Mouse (Mus musculus): Measurements from ENCODE around the gene Rpl12.
"Not testable (repeated sequence)": the region's sequence is repeated elsewhere in the genome, so short reads cannot be mapped to it uniquely, and the experiment has no call there.

Rpl12 gene

DNA sequence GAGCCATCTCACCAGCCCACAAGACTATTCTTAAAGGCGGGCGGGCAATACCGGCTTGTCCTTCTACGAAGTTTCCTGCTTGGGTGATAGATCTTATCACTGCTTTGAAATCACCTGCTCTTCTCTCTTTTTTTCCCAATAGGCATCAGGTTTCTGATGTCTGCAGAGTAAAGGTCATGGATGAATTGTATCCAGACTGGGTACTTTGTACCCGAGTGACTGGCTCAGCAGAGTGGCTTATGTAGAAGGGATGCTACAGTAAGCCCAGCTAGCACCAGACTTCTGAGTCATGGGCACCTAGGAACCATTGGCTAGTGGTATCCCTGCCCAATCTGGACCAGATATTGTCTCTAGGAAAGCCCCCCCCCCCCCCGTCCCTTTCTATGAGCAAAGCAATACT is 22.3 kb downstream of the Rpl12 start:
- no peak for DNase-seq

DNA sequence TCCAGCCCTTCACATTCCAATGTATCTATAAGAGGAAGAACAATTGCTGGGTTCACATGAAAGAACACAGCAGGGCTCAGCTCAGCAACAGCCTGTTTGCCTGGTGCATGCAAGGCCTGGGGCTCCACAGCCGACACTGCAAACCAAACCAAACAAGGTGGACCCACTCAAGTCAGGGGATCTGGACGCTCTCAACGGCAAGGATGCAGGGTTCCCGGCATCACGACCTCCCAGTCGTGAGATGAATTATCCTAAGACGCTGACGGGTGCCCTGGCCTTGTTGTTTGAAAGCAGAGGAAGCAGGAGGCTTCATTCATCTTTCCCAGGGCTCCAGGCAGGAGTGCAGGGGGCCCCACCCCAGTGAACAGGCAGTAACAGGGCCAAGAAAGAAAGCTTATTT is 24.5 kb downstream of the Rpl12 start:
- no peak for DNase-seq

DNA sequence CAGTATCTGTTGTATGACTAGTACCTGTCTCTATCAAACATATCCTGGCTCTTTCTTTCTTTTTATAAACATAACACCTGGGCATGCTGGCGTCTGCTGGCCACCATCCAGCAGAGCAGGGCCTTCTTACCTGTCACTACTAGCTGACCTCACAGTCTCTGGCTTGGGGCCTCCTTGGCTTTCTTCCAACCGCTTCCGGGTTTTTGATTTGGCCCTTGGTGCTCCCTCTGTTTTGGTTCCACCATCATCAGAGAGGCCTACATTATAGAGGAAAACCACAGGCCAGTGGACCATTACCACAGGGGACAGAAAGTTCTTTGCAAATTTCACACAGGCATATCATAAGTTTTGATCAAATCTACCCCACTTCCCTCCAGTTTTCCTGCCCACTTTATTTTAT is 28.0 kb downstream of the Rpl12 start:
- DNase-seq, result no peak

DNA sequence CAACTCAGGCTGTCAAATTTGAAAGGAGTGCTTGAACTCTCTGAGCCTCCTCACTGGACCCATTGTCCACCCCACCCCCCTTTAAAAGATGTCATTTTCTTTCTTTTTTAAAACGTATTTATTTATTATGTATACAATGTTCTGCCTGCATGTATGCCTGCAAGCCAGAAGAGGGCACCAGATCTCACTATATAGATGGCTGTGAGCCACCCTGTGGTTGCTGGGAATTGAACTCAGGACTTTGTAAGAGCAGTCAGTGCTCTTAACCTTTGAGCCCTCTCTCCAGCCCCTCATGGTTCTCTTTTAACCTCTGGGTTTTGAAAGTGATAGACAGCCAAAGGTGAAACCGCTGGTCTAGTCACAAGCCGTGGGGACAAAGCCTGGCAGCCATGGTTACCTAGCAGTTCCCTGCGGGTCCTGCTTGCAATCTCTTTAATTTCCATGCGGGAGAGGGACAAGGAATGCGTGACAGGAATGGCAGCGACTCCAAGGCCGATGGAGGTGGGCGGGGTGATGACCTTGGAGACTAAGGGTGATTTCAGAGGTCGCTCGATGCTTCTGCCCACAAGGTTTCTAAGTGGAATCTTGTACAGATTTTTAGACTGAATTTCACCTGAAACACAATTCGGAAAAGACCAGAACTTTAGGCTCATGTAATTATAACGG is 28.9 kb downstream of the Rpl12 start:
- DNase-seq, result no peak

DNA sequence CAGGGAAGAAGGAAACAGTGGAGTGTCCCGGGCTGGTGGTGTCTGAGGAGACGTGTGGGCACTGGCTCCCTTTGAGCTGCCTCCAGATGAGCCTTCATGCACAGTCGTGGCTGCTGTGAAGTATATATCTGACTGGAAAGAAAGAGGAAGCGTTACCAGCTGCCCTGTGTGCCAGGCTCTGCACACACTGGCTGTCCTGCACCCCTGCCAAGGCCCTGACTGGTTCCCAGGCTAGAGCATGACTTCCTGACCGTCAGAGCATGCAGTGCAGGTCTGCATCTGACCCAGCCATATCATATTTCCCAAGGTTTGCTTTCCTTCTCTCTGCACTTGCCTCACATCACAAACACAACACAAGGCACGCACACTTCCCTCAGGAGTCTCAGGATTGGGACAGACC is 30.8 kb downstream of the Rpl12 start:
- DNase-seq, result no peak

DNA sequence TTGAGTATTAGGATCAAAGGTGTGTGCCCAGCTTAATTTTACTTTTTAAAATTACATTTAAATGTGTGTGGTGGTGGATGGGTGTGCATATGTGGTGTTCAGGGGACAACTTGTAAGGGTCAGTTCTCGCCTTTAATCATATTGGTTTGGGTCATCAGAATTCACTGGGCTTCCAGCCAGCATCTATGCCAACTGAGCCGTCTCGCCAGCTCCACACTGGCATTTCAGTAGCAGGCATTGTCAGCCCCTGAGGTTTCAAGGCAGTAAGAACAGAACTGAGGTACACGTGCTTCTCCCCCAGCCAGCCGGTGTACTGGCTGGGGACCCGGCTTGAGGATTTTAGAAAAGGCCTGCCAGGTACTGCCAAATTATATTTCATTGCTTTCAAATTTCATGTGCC is 35.7 kb downstream of the Rpl12 start:
- no peak for DNase-seq

DNA sequence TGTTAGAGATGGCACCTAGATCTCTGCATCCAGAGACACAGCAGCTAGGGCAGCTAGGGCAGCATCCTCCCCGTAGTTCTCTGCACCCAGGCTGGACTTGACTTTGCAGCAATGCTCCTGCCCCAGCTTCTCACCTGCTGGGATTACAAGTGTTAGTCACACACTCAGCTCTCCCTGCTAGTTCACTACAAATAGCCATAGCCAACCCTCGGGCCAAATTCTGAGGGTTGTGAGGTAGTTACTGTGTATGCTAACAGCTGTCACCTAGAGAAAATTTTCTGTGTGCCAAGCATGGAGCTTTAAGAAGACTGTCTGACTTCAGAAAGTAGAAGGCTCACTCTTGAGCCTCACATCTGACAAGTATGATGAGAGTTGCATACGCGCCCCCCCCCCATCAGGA is 36.4 kb downstream of the Rpl12 start:
- DNase-seq, result no peak

DNA sequence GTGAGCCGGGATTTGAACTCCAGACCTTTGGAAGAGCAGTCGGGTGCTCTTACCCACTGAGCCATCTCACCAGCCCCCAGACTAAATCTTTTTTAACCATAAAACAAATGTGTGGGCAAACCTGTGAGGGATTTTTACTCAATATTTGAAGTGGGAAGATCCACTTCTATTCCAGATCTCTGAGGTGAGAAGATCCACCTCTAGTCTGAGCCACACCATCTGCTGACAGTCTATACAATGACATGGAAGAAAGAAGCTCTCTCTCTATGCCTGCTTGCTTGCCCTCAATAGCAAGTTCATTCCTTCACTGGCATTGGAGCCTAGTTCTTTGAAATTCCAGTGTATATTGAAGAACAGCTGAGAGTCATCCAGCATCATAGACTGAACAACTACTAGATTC is 38.4 kb downstream of the Rpl12 start:
- DNase-seq, result no peak

DNA sequence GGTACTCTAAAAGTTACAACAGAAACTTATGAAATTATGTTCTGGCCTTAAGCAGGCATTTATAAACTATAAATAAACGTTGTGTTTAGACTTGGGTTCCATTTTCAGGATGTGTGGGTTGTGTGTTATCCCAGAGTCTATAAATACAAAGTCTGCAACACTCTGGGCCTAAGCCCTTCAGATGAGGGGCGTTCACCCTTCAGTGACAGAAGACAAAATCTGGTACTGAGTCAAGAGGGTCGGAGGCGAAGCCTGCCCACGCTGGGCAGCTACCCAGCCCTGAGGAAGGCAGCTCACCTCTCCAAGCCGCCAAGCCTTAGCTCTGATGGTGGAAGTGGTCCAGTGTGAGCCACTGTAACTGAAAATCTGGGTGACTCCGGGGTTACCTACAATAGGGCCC is 40.8 kb downstream of the Rpl12 start:
- no peak for DNase-seq

DNA sequence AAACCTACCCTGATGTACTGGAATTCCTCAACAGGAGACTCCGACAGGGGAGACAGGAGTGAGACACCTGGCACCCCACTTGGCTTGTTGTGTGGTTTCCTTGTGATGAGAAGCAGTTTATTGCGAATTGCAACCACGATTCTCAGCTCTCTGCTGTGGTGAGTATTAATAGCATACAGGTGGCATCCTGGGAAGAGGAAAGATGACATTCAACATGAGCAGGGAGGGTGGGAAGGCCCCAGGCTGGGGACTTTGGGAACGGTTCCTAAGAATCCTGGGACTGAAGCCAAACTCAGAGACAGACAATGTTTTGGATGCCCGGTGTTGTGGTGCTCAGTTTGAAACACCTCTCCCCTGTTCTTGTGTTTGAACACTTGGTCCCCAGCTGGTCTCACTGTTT is 43.7 kb downstream of the Rpl12 start:
- no peak for DNase-seq

DNA sequence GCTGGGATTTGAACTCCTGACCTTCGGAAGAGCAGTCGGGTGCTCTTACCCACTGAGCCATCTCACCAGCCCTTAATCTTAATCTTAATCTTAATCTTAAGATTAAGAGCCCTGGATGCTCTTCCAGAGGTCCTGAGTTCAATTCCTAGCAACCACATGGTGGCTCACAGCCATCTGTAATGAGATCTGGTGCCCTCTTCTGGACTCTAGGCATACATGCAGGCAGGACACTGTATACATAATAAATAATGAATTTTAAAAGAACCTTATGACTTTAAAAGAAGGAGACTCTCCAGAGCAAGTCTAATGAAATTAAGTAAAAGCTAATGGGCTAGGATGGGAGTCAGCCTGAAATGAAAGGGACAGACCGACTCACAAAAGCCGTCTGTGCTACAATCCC is 47.7 kb downstream of the Rpl12 start:
- not testable (repeated sequence) for DNase-seq

DNA sequence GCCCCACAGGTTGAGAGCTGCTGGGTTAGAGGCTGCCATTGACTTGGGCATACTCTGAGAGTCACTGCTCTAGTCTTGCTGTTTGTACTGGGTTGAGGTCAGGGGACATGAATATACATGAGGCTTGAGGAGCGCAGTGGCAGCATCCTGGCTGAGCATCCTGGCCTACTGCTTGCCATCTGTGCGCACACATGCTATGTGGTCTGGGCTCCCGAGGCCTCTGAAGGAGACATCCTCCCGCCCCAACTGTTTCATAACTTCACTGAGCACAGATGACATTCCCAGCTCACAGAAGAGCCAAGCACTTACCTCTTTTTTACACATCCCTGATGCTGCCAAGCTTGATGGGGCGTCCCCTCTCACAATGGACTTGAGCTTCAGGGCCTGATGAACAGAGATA is 53.5 kb downstream of the Rpl12 start:
- no peak for DNase-seq
